Mouse (Mus musculus): Measurements from ENCODE around the gene Slc2a3. TPM values are rescaled to one million over a fixed set of nuclear protein-coding genes. Genes with fewer than 3 reads are reported as not detected.
A peak's percentile ranks its signal among the peaks of the same experiment; 100 is the strongest.

Slc2a3 gene
- polyA plus RNA-seq, 1 experiment from 2014 or later, result 10.4 TPM

DNA sequence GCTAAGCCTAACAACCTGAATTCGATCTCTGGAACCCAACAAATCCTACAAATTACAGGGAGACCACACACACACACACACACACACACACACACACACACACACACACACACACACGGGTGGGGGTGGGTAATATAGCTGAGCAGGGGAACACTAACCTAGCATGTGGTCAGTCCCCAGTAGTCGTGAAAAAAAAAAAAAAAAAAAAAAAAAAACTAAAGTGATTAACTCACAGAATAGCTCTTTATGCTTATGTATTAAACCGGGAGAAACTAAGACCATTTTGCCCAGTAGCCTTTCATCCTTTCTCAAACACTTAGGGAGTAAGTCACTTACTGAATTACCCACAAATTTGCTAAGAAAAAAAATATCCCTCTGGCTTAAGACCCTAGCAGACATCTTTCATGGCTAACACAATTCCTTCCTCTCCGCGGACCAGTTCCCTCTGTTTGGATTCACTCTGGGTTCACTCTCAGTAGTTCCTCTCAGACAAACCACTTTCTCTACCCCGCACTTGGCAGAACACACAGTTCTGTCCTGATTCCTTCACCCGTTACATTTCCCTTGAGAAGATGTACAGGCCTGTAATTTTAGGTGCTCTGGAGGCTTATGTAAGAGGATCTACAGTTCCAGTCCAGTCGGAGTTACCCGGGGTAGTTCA lies 670 bp downstream of the Slc2a3 start:
- Histone ChIP-seq H3K27ac (peak overlapping the region; percentile 54; the same call in 1 of the 2 replicates), H3K36me3 (no peaks in the 10 kb centered on the region), H3K27me3 (peaks cover 18% of the 10 kb centered on the region), H3K4me2 (peak overlapping the region; percentile 98), H3K9ac (peak overlapping the region; percentile 6; the same call in 1 of the 2 replicates), H3K9me3 (replicated peaks) (no peaks in the 10 kb centered on the region), H3K4me1 (peaks cover 17% of the 10 kb centered on the region), H3K4me3 (replicated peaks) (peak overlapping the region; percentile 62)
- peak; percentile 6; the same call in 1 of the 2 replicates for ATAC-seq (replicated peaks; ENCODE audit: low FRiP score)
- WGBS, result 37% methylated on average over 10 of the region's 10 CpGs

DNA sequence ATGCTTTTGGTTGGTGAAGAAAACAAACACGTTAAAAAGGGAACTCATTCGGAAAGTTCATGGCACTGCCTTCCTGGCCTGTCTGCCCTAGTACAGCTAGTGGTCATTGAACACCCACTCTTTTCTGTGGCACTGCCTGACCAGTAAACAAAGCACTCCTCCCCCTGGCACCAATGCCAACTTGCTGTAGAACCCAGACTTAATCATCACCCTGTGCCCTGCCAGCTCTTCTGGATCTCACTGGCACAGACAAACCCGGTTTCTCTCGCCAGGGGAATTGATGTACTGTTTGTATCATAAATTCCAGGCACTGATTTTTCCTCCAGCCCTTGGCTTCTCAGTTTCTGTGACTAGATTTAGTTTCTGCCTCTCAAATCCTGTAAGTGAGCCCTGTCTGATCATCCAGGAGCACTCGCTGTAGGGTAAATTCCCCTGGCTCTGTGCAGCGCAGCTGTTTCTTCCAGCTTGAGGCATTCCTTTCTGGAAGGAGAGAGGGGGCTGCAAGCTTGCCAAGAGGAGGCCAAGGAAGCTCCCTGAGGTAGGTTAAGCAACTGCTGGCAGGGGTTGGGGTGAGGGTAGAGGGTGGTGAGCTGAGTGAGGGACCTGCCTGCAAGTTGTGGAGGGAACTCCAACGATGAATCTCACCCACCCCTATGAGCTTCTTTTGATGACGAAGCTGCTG lies 6.0 kb downstream of the Slc2a3 start:
- Histone ChIP-seq H3K4me1 (no peaks in the 10 kb centered on the region), H3K9ac (no peak overlapping the region), H3K27ac (no peak overlapping the region), H3K4me2 (no peak overlapping the region), H3K9me3 (replicated peaks) (no peaks in the 10 kb centered on the region), H3K4me3 (replicated peaks) (no peak overlapping the region), H3K27me3 (no peaks in the 10 kb centered on the region), H3K36me3 (no peaks in the 10 kb centered on the region)
- no peak for ATAC-seq (replicated peaks; ENCODE audit: low FRiP score)
- 62% methylated on average over 8 of the region's 8 CpGs for WGBS

DNA sequence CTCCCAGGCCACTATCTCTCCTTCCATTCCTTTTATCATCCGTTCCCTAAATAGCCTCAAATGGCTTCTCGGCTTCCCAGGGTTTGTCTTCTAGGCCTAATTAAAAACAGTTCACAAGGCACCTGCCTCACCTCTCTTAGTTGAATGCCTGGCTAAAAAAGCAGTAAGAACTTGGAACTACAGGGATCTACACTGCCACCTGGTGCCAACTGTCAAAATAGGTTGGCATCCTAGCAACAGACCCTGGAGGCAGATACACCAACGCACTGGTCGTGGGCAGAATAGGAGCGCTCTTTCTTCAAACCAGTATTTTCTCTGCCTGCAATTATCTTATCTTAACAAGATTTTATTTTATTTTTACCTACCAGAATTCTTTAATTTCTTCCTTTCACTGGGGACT lies 15.2 kb downstream of the Slc2a3 start:
- Histone ChIP-seq H3K4me3 (replicated peaks) (no peak overlapping the region), H3K9me3 (replicated peaks) (no peaks in the 10 kb centered on the region), H3K9ac (no peak overlapping the region), H3K4me1 (no peaks in the 10 kb centered on the region), H3K27ac (no peak overlapping the region), H3K27me3 (no peaks in the 10 kb centered on the region), H3K36me3 (no peaks in the 10 kb centered on the region), H3K4me2 (no peak overlapping the region)
- ATAC-seq (replicated peaks; ENCODE audit: low FRiP score), result no peak
- 35% methylated on average over 5 of the region's 5 CpGs for WGBS

DNA sequence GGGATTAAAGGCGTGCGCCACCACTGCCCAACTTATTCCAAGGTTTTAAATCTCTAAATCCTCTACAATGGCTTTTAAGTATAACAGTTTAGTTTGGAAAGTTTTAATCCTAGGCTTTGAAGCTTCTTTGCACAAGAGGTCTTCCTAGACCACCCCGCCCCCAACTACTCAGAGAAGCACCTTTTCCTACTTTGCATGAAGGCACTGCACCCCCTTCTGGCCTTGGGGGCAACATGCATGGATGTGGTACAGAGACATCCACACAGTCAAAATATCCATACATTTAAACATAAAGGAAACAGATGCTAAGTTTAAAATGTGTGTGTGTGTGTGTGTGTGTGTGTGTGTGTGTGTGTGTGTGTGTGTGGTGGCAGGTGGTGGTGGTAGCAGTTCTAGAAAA lies 16.6 kb downstream of the Slc2a3 start:
- H3K4me1 ChIP-seq, result no peaks in the 10 kb centered on the region
- H3K27ac ChIP-seq, result no peak overlapping the region
- H3K9ac ChIP-seq, result no peak overlapping the region
- ATAC-seq (replicated peaks; ENCODE audit: low FRiP score), result no peak
- no peak overlapping the region for H3K4me3 ChIP-seq (replicated peaks)
- H3K36me3 ChIP-seq, result no peaks in the 10 kb centered on the region
- no peaks in the 10 kb centered on the region for H3K27me3 ChIP-seq
- 96% methylated on average over 3 of the region's 3 CpGs for WGBS
- H3K4me2 ChIP-seq, result no peak overlapping the region
- no peaks in the 10 kb centered on the region for H3K9me3 ChIP-seq (replicated peaks)

DNA sequence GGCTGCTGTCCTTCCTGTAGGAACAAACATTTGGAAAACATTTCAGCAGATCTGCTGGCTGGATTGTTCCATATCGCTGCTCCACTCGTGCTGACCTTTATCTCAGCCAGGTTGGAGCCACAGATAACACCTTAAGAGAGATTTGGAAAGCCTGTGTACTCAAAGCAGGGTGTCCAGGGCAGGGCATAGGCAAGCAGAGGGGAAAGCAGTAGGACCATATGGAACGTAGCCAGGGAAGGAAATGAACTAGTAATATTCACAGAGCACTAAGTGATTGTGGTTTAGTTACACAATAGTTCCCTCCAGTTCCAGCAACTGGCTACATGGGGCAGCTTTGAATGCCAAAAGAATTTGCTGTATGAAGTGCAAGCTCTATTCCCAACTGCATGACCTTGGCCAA lies 19.3 kb downstream of the Slc2a3 start:
- no peaks in the 10 kb centered on the region for H3K4me1 ChIP-seq
- WGBS, result 70% methylated on average over 3 of the region's 3 CpGs
- no peak for ATAC-seq (replicated peaks; ENCODE audit: low FRiP score)
- no peak overlapping the region for H3K27ac ChIP-seq
- H3K4me2 ChIP-seq, result no peak overlapping the region
- H3K9ac ChIP-seq, result no peak overlapping the region
- no peaks in the 10 kb centered on the region for H3K36me3 ChIP-seq
- H3K27me3 ChIP-seq, result no peaks in the 10 kb centered on the region
- no peaks in the 10 kb centered on the region for H3K9me3 ChIP-seq (replicated peaks)
- no peak overlapping the region for H3K4me3 ChIP-seq (replicated peaks)

DNA sequence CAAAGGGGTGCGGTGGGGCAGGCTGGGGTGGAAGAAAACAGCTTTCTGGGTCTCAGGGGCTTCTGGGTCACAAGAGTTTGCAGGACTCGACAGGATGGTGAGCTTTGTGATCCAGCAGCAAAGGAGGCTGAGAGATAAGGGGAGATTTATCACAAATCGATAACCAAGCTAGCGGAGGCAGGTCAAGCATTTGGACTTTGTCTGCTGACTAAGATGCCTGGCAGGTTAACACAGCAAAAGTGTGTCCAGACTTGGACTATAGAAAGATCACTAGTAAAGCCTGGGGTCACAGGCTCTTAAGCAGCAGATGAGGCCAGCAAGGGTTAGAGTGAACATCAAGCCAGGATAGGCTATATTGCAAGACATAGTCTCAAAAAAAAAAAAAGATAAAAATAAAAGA lies 20.3 kb downstream of the Slc2a3 start:
- ATAC-seq (replicated peaks; ENCODE audit: low FRiP score), result no peak
- Histone ChIP-seq H3K36me3 (no peaks in the 10 kb centered on the region), H3K4me3 (replicated peaks) (no peak overlapping the region), H3K27ac (no peak overlapping the region), H3K9me3 (replicated peaks) (no peaks in the 10 kb centered on the region), H3K9ac (no peak overlapping the region), H3K4me2 (no peak overlapping the region), H3K4me1 (no peaks in the 10 kb centered on the region), H3K27me3 (no peaks in the 10 kb centered on the region)
- 84% methylated on average over 4 of the region's 4 CpGs for WGBS

DNA sequence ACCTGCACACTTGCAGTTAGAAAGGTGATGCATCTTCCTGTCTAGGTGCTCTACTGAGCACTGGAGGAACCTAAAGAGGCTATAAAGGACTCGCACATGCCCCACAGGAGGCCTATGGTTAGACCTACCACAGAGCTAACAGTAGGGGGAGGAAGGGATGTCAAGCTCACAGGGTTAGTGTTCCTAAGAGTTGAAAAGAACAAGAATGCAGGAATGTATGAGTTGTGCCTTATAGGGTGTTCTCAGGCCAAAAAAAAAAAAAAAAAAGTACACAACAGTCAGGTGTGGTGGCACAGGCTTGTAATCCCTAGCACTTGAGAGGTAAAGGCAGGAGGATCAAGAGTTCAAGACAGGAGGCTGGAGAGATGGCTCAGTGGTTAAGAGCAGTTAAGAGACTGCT lies 21.5 kb downstream of the Slc2a3 start:
- ATAC-seq (replicated peaks; ENCODE audit: low FRiP score), result no peak
- no peak overlapping the region for H3K9ac ChIP-seq
- H3K27ac ChIP-seq, result no peak overlapping the region
- no peaks in the 10 kb centered on the region for H3K4me1 ChIP-seq
- 50% methylated on average over 1 of the region's 1 CpGs for WGBS
- no peaks in the 10 kb centered on the region for H3K27me3 ChIP-seq
- no peak overlapping the region for H3K4me3 ChIP-seq (replicated peaks)
- no peak overlapping the region for H3K4me2 ChIP-seq
- no peaks in the 10 kb centered on the region for H3K9me3 ChIP-seq (replicated peaks)
- no peaks in the 10 kb centered on the region for H3K36me3 ChIP-seq

DNA sequence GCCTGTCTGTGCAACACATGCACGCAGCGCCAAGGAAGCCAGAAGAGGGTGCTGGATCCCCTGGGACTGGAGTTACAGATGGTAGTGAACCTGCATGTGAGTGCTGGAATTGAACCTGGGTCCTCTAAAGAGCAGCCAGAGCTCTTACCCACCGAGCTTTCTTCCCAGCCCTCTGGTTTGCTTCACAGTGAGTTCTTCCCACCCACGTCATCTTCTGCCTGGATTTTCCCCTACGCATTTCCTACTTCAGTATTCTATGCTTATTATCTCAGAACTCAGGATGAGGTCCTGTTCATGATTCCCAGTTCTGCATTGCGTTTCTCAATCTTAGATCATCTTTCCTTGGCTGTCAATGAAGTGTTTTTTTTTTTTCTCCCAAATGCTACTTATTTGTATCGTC lies 25.4 kb downstream of the Slc2a3 start:
- Histone ChIP-seq H3K4me3 (replicated peaks) (no peak overlapping the region), H3K9me3 (replicated peaks) (no peaks in the 10 kb centered on the region), H3K27ac (no peak overlapping the region), H3K27me3 (no peaks in the 10 kb centered on the region), H3K36me3 (no peaks in the 10 kb centered on the region), H3K9ac (no peak overlapping the region), H3K4me2 (no peak overlapping the region), H3K4me1 (no peaks in the 10 kb centered on the region)
- WGBS, result 81% methylated on average over 7 of the region's 7 CpGs
- ATAC-seq (replicated peaks; ENCODE audit: low FRiP score), result no peak

DNA sequence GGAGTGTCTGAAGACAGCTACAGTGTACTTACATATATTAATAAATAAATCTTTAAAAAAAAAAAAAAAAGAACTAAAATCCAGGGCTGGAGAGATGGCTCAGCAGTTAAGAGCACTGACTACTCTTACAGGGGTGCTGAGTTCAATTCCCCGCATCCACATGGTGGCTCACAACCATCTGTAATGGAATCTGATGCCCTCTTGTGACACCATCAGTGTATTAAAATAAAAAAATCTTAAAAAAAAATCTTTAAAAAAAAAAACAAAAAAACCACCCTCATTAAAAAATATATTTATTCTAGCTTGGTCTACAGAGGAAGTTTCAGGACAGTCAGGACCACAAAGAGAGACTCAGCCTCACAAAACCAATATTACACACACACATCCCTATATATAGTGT lies 27.1 kb downstream of the Slc2a3 start:
- Histone ChIP-seq H3K4me2 (no peak overlapping the region), H3K9me3 (replicated peaks) (no peaks in the 10 kb centered on the region), H3K9ac (no peak overlapping the region), H3K4me1 (no peaks in the 10 kb centered on the region), H3K27ac (no peak overlapping the region), H3K36me3 (no peaks in the 10 kb centered on the region), H3K27me3 (no peaks in the 10 kb centered on the region), H3K4me3 (replicated peaks) (no peak overlapping the region)
- 89% methylated on average over 1 of the region's 1 CpGs for WGBS
- ATAC-seq (replicated peaks; ENCODE audit: low FRiP score), result no peak

DNA sequence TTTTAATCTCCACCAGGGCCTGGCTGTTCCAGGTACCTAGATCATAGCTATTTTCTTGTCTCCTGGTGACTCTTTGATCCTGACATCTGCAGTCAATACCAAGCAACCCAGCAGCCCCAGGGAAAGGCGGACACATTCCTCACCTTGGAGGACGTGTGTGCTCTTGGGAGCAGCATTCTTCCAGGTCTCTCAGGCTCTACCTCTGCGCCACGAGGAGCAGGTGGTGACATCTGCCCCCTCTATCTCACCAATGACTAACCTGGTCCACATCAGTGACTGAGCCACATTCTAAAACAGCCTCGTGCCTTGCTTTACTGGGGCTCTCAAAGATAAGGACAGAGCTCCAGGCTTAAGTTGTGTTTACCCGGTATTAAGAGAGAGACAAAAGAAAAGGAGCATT lies 28.7 kb downstream of the Slc2a3 start:
- WGBS, result 61% methylated on average over 6 of the region's 6 CpGs
- ATAC-seq (replicated peaks; ENCODE audit: low FRiP score), result no peak
- H3K36me3 ChIP-seq, result no peaks in the 10 kb centered on the region

DNA sequence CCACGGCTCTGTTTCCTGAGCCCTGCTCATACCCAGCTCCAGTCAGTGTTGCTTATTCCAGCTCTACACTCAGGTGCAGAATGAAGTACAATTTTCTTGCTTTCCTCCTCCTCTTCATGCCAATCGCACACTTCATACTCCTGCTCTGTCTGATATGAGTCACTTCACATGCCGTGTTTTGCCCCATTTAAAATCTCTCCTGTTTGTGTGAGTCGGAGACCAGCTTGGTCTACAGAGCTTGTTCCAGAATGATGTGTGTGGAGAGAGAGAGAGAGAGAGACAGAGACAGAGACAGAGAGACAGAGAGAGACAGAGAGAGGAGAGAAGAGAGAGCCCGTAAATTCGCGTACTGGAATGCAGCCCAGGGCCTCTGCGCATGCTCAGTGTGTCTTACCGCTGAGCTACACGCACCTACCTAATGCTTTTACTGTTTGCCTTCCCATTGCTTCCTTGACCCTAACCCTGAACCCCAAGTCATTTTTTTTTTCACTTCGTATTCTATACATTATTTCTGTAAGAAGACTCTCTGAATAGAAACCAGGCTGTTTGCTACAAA lies 30.6 kb downstream of the Slc2a3 start:
- H3K9ac ChIP-seq, result no peak overlapping the region
- H3K27ac ChIP-seq, result no peak overlapping the region
- H3K4me3 ChIP-seq (replicated peaks), result no peak overlapping the region
- WGBS, result 88% methylated on average over 11 of the region's 11 CpGs
- no peak overlapping the region for H3K4me2 ChIP-seq
- no peaks in the 10 kb centered on the region for H3K9me3 ChIP-seq (replicated peaks)
- H3K4me1 ChIP-seq, result no peaks in the 10 kb centered on the region
- no peaks in the 10 kb centered on the region for H3K36me3 ChIP-seq
- H3K27me3 ChIP-seq, result peaks cover 5% of the 10 kb centered on the region
- ATAC-seq (replicated peaks; ENCODE audit: low FRiP score), result no peak

More for the DNA sequence above, 28.7 kb downstream of the Slc2a3 start:
- no peaks in the 10 kb centered on the region for H3K4me1 ChIP-seq
- H3K27ac ChIP-seq, result no peak overlapping the region
- no peaks in the 10 kb centered on the region for H3K9me3 ChIP-seq (replicated peaks)
- no peak overlapping the region for H3K4me3 ChIP-seq (replicated peaks)
- no peaks in the 10 kb centered on the region for H3K27me3 ChIP-seq
- no peak overlapping the region for H3K9ac ChIP-seq
- no peak overlapping the region for H3K4me2 ChIP-seq

DNA sequence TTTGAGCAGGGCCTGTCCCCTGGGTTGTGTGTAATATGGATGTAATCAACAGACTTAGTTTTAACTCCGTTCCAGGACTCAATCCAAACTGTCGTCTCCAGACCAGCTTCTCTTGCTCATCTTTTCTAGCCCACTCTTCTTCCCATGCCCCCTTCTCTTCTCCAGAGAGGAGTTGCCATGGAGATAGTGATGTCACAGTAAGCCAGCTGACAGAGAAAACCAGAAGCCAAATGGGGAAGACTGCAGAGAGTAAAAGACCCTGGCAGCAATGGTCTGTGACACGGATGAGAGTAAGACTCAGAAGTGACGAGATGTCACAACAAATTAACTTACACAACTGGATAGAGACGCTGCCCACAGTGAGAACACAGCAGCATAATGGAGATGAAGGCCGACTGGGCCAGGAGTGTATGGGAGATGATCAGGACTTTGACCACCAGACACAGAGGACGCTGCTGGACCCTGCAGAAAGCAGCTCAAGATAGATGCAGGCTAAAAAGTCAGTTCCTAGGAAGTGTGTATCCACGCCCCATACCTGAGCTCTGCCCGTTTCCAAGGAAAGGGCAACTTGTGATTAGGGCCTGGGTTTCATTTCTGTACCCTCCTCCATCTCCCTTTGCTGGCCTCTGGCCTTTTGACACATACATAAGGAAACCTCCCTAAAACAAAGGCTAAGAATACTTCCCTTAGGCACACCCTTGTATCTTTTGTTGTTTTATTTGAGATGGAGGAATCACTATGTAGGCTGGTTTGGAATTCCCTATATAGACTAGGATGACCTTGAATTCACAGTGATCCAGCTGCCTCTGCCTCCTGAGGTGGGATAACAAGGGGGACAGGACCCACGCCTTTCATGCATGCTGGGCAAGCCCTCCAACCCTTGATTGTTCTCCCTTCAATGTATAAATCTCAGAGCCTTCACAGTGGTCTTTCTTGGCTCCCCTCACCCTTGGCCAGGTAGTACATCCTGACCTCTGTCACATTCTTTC lies 31.4 kb downstream of the Slc2a3 start:
- Histone ChIP-seq H3K27me3 (peaks cover 12% of the 10 kb centered on the region), H3K27ac (no peak overlapping the region), H3K9ac (no peak overlapping the region), H3K4me3 (replicated peaks) (no peak overlapping the region), H3K36me3 (no peaks in the 10 kb centered on the region), H3K4me2 (no peak overlapping the region), H3K4me1 (peaks cover 5% of the 10 kb centered on the region), H3K9me3 (replicated peaks) (no peaks in the 10 kb centered on the region)
- WGBS, result 60% methylated on average over 10 of the region's 10 CpGs
- no peak for ATAC-seq (replicated peaks; ENCODE audit: low FRiP score)

Data from kidney, embryonic 15.5 days (tissue).